Mouse (Mus musculus) neural tube, embryonic 11.5 days (tissue): ENCODE measurements at regions not wholly inside any gene's neighbourhood (a gene's known extent, or its start where the extent isn't known, plus 50 kb on each side); places are given as distances from the start of the nearest gene placed in this dataset.

Experiments used
- ATAC-seq: fragments of 200-750 bp; cut with Nextera tagmentation; 2 replicates; pipeline ENCODE4 v1.8.0; 2017; ENCODE audit warnings: moderate number of reproducible peaks, mild to moderate bottlenecking, moderate TSS enrichment, moderate library complexity; ENCODE audit not compliant: insufficient read depth, low FRiP score, low TSS enrichment
- DNase-seq: peaks from one replicate; pipeline ENCODE4 v3.0.0-alpha.2; 2015; ENCODE audit warnings: low spot score
- H3K27ac ChIP-seq: fragments of 300-500 bp; sonication (generic); 2 replicates; pipeline ENCODE4 v1.5.1; 2014; ENCODE audit warnings: low read depth, mild to moderate bottlenecking, low read length
- H3K27me3 ChIP-seq: fragments of 300-500 bp; sonication (generic); 2 replicates; pipeline ENCODE4 v1.6.1; 2014; ENCODE audit warnings: mild to moderate bottlenecking, low read length, mixed read lengths; ENCODE audit not compliant: control insufficient read depth, insufficient read depth
- H3K36me3 ChIP-seq: fragments of 300-500 bp; sonication (generic); 2 replicates; pipeline ENCODE4 v1.6.1; 2014; ENCODE audit warnings: mild to moderate bottlenecking, low read length, moderate library complexity, mixed read lengths; ENCODE audit not compliant: control insufficient read depth, insufficient read depth
- H3K4me1 ChIP-seq: fragments of 300-500 bp; sonication (generic); 2 replicates; pipeline ENCODE4 v1.6.1; 2014; ENCODE audit warnings: low read length, mixed read lengths; ENCODE audit not compliant: control insufficient read depth, insufficient read depth
- H3K4me2 ChIP-seq: fragments of 300-500 bp; sonication (generic); 2 replicates; pipeline ENCODE4 v1.6.1; 2014; ENCODE audit warnings: low read depth, mild to moderate bottlenecking, moderate library complexity
- H3K4me3 ChIP-seq: fragments of 300-500 bp; sonication (generic); 2 replicates; pipeline ENCODE4 v1.5.1; 2014; ENCODE audit warnings: low read depth, low read length
- H3K9ac ChIP-seq: fragments of 300-500 bp; sonication (generic); 2 replicates; pipeline ENCODE4 v1.6.1; 2014; ENCODE audit warnings: mild to moderate bottlenecking, low read length
- H3K9me3 ChIP-seq: fragments of 300-500 bp; sonication (generic); 2 replicates; pipeline ENCODE4 v1.6.1; 2016; ENCODE audit warnings: low read length; ENCODE audit not compliant: control insufficient read depth
- WGBS: fragments of 180-500 bp; shearing (Covaris S2); extraction: QIAGEN DNeasy Blood & Tissue Kit; methylation state at CpG from one replicate; pipeline ENCODE4 v1.1.7; 2014; 5-methylcytosine and 5-hydroxymethylcytosine counted together

DNA sequence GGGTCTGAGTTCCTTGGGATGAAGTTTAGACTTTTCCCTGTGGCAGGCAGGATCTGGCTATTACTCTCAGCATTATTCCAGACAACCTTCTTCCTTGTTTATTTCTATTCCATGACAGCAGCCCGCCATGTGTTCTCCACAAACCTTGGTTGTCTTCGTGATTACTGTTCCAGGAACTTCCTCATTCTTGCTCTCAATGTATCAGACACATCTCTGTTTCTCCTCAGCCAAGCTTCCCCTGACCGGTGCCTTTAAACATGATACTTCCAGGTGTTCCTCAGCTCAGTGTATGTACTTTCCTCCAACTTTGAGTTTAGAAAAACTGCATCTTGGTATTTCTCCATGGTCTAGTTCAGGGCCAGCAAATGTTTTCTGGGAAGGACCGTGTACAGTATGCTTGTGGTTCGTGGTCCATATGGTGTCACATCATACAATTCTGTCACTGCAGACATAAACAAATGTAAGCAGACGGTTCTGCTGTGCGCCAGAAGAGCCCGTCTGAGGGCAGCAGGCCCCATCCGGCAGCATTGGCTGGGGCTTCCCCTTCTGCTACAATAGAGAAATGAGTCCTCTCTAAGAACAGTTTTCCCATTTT, 64.2 kb downstream of the Peg10 start:
- Histone ChIP-seq H3K4me1 (no peaks in the 10 kb centered on the region), H3K36me3 (no peaks in the 10 kb centered on the region), H3K9me3 (no peaks in the 10 kb centered on the region), H3K27ac (no peak overlapping the region), H3K4me3 (no peak overlapping the region), H3K9ac (no peak overlapping the region), H3K4me2 (no peak overlapping the region), H3K27me3 (no peaks in the 10 kb centered on the region)
- 66% methylated on average over 9 of the region's 9 CpGs for WGBS
- no peak for ATAC-seq
- DNase-seq = no peak

DNA sequence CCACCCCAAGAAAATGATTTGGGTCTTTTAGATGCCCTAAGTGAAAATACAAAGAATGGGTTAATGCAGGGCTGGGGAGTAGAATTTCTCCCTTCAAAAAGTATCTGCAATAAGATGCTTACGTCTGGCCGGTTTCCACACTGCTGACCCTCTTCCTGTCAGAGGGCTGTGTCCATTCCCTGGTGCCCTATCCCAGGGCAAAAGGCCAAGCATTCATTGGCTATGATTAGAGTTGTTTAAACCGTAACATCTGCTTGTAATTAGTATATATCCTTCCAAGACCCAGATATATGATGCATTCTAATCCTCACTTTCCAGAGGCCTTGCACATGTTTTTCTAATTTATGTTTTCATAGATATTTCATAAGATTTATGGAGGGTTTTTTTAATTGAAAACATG, 66.1 kb downstream of the Peg10 start:
- no peak overlapping the region for H3K27ac ChIP-seq
- ATAC-seq (no peak), DNase-seq (peak; percentile 27)
- no peak overlapping the region for H3K4me2 ChIP-seq
- H3K4me3 ChIP-seq = no peak overlapping the region
- H3K36me3 ChIP-seq = no peaks in the 10 kb centered on the region
- H3K9ac ChIP-seq = no peak overlapping the region
- no peaks in the 10 kb centered on the region for H3K27me3 ChIP-seq
- WGBS = 40% methylated on average over 3 of the region's 3 CpGs
- no peaks in the 10 kb centered on the region for H3K9me3 ChIP-seq
- no peaks in the 10 kb centered on the region for H3K4me1 ChIP-seq

DNA sequence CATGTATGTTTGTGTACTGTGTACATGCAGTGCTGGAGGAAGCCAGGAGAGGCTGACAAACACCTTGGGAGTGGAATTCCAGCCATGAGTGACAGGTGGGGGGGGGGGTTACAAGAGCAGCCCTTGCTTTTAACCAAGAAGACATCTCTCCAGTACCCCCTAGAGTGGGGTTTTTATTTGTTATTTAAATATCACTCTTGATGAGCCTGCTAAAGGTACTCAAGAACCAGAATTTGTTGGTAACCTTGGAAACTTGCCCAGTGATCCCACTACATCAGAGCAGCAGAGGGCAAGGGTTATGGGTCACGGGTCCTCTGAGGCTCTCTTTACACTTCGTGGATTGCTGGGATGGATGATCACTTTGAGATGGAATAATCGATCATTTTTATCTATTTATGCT, 69.8 kb downstream of the Peg10 start:
- H3K4me2 ChIP-seq = no peak overlapping the region
- no peaks in the 10 kb centered on the region for H3K36me3 ChIP-seq
- no peaks in the 10 kb centered on the region for H3K27me3 ChIP-seq
- H3K4me3 ChIP-seq = no peak overlapping the region
- no peaks in the 10 kb centered on the region for H3K4me1 ChIP-seq
- DNase-seq = no peak
- H3K27ac ChIP-seq = no peak overlapping the region
- no peaks in the 10 kb centered on the region for H3K9me3 ChIP-seq
- WGBS = 79% methylated on average over 3 of the region's 3 CpGs
- no peak overlapping the region for H3K9ac ChIP-seq
- no peak for ATAC-seq

DNA sequence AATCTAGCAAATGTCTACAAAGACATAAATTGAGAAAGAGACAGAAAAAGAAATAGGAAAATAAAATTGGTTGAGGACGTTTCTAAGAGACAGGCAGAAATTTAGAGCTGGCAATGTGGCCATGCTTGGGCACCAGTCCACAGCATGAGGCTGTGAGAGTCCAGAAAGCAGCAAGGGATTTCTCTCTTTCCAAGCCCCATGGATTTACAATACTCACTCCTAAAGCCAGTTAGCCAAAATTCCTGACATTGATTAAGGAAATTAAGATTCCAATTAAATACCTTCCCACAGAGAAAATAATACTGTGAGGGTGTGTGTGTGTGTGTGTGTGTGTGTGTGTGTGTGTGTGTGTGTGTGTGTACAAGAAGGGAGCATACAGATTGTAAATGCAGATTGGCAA, 61.5 kb upstream of the Ppp1r9a start:
- no peaks in the 10 kb centered on the region for H3K27me3 ChIP-seq
- H3K9ac ChIP-seq = no peak overlapping the region
- no peak overlapping the region for H3K4me2 ChIP-seq
- no peak for ATAC-seq
- no peak overlapping the region for H3K27ac ChIP-seq
- H3K4me1 ChIP-seq = no peaks in the 10 kb centered on the region
- no peaks in the 10 kb centered on the region for H3K9me3 ChIP-seq
- no peak for DNase-seq
- no peak overlapping the region for H3K4me3 ChIP-seq
- 68% methylated on average over 1 of the region's 1 CpGs for WGBS
- H3K36me3 ChIP-seq = no peaks in the 10 kb centered on the region

DNA sequence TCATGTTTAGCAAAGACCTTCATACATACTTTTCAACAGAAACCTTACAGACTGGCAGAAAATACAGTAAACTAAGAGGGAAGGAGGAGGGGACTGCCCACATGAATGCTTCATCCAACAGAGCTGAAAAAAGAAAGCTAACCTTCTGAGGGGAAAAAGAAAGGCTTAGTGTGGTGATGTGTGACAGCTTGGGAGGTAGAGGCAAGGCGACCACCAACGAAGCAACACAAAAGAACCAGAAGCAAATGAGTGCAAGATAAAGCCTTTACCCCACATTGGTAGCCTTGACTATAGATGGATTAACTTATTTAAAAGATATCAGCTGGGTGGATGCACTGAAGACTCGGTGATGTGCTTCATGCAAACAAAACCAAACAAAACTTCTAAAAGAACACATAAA, 53.0 kb upstream of the Ppp1r9a start:
- H3K36me3 ChIP-seq = no peaks in the 10 kb centered on the region
- H3K9me3 ChIP-seq = no peaks in the 10 kb centered on the region
- H3K4me2 ChIP-seq = no peak overlapping the region
- no peak for ATAC-seq
- no peak overlapping the region for H3K4me3 ChIP-seq
- no peak overlapping the region for H3K27ac ChIP-seq
- H3K27me3 ChIP-seq = no peaks in the 10 kb centered on the region
- no peak for DNase-seq
- no peaks in the 10 kb centered on the region for H3K4me1 ChIP-seq
- H3K9ac ChIP-seq = no peak overlapping the region
- 60% methylated on average over 3 of the region's 3 CpGs for WGBS

DNA sequence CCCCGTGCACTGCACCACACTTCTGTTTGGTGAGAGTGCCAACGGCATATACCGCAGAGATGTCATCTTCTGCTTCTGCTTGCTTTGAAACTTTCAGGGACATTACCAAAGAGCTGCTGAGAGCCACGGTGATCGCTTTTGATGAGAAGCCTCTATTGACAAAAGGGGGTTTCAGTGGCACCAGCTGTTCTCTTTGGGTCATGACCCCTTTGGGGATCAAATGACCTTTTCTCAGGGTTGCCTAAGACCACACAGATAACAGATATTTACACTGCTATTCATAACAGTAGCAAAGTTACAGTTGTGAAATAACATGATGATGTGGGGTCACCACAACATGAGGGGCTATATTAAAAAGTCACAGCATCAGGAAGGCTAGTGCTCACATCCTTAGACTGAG, 51.7 kb upstream of the Ppp1r9a start:
- H3K4me2 ChIP-seq = no peak overlapping the region
- no peak overlapping the region for H3K27ac ChIP-seq
- H3K36me3 ChIP-seq = no peaks in the 10 kb centered on the region
- H3K4me3 ChIP-seq = no peak overlapping the region
- no peaks in the 10 kb centered on the region for H3K4me1 ChIP-seq
- ATAC-seq = no peak
- no peaks in the 10 kb centered on the region for H3K27me3 ChIP-seq
- DNase-seq = no peak
- H3K9me3 ChIP-seq = no peaks in the 10 kb centered on the region
- H3K9ac ChIP-seq = no peak overlapping the region
- WGBS = 47% methylated on average over 5 of the region's 5 CpGs
